Comparison of ENCODE assay signal across 8 mouse cellular contexts in the genomic region with DNA sequence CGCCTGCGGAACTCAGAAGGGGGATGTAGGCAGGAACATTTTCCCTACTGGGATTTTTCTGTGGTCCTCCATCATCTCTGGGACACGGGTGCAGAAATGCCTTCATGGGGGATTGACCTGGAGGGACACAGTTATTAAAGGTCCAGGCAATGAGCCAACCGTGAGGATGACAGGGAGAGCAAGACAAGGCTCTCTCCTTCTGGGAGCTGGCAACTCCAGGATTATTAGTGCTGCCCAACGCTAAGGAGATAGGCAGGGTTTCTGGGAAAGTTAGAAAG. TPM values are rescaled to one million over a fixed set of nuclear protein-coding genes. Genes with fewer than 3 reads are reported as not detected.
DNase-seq lines count a peak whose midpoint lies in the region; ATAC-seq and TF ChIP-seq lines count a peak whose summit lies in the region.
"Had no signal": no experiment of that assay in that cellular context is flagged by ENCODE, and none has a peak within 500 bp of the region (broad histone marks: within the 10 kb centered on the region; RNA-seq: fewer than 3 reads in every experiment).

No protein-coding gene starts in this region.

- peak overlapping the region; percentile 79 for H3K4me3 ChIP-seq in lung, embryonic 15.5 days
- peak overlapping the region; percentile 88 for H3K4me3 ChIP-seq in embryonic facial prominence, embryonic 14.5 days (ENCODE audit: low read depth, low read length)
- peak overlapping the region; percentile 87 for H3K4me3 ChIP-seq in limb, embryonic 14.5 days (replicated peaks; ENCODE audit: low read length)
- H3K4me3 ChIP-seq in stomach, embryonic 16.5 days (replicated peaks; ENCODE audit: low read length) = peak overlapping the region; percentile 86

- H3K36me3 ChIP-seq in lung, embryonic 15.5 days = no peaks in the 10 kb centered on the region
- no peaks in the 10 kb centered on the region for H3K36me3 ChIP-seq in embryonic facial prominence, embryonic 14.5 days (ENCODE audit: control insufficient read depth, insufficient read depth, low read length)
- no peaks in the 10 kb centered on the region for H3K36me3 ChIP-seq in limb, embryonic 14.5 days (ENCODE audit: control insufficient read depth, insufficient read depth, low read length)
- no peaks in the 10 kb centered on the region for H3K36me3 ChIP-seq in stomach, embryonic 16.5 days (ENCODE audit: control insufficient read depth, insufficient read depth, low read length)

- peak overlapping the region; percentile 74; the same call in 1 of the 2 replicates for H3K27ac ChIP-seq in lung, embryonic 15.5 days
- peak overlapping the region; percentile 86; the same call in 1 of the 2 replicates for H3K27ac ChIP-seq in embryonic facial prominence, embryonic 14.5 days (replicated peaks; ENCODE audit: low read depth, low read length)
- no peak overlapping the region for H3K27ac ChIP-seq in limb, embryonic 14.5 days (replicated peaks; ENCODE audit: low read depth, low read length)
- peak overlapping the region; percentile 91 for H3K27ac ChIP-seq in stomach, embryonic 16.5 days (ENCODE audit: low read length)

- H3K4me1 ChIP-seq in lung, embryonic 15.5 days = peaks cover 48% of the 10 kb centered on the region
- H3K4me1 ChIP-seq in embryonic facial prominence, embryonic 14.5 days (ENCODE audit: control insufficient read depth, insufficient read depth, low read length) = peaks cover 22% of the 10 kb centered on the region
- peaks cover 29% of the 10 kb centered on the region for H3K4me1 ChIP-seq in limb, embryonic 14.5 days (ENCODE audit: control insufficient read depth, insufficient read depth, low read length)
- H3K4me1 ChIP-seq in stomach, embryonic 16.5 days (ENCODE audit: control insufficient read depth, insufficient read depth, low read length) = peaks cover 41% of the 10 kb centered on the region

- 10% methylated on average over 5 of the region's 5 CpGs for WGBS in lung, embryonic 15.5 days
- WGBS in embryonic facial prominence, embryonic 14.5 days = under 1% methylated on average over 5 of the region's 5 CpGs
- WGBS in limb, embryonic 14.5 days = 4% methylated on average over 5 of the region's 5 CpGs
- WGBS in stomach, embryonic 16.5 days = 5% methylated on average over 5 of the region's 5 CpGs

- no peaks in the 10 kb centered on the region for H3K9me3 ChIP-seq in lung, embryonic 15.5 days
- H3K9me3 ChIP-seq in embryonic facial prominence, embryonic 14.5 days (ENCODE audit: control insufficient read depth, low read length) = no peaks in the 10 kb centered on the region
- H3K9me3 ChIP-seq in limb, embryonic 14.5 days (ENCODE audit: control insufficient read depth, low read length) = no peaks in the 10 kb centered on the region
- H3K9me3 ChIP-seq in stomach, embryonic 16.5 days (replicated peaks; ENCODE audit: control insufficient read depth, low read length) = no peaks in the 10 kb centered on the region

- H3K27me3 ChIP-seq in lung, embryonic 15.5 days = peaks cover 3% of the 10 kb centered on the region; the same call in 1 of the 2 replicates
- H3K27me3 ChIP-seq in embryonic facial prominence, embryonic 14.5 days (replicated peaks; ENCODE audit: control insufficient read depth, insufficient read depth, low read length) = no peaks in the 10 kb centered on the region
- H3K27me3 ChIP-seq in limb, embryonic 14.5 days (ENCODE audit: control insufficient read depth, insufficient read depth, low read length) = no peaks in the 10 kb centered on the region
- H3K27me3 ChIP-seq in stomach, embryonic 16.5 days (ENCODE audit: control insufficient read depth, insufficient read depth, low read length) = no peaks in the 10 kb centered on the region

- H3K9ac ChIP-seq in lung, embryonic 15.5 days = peak overlapping the region; percentile 73
- peak overlapping the region; percentile 92 for H3K9ac ChIP-seq in embryonic facial prominence, embryonic 14.5 days (ENCODE audit: low read depth, low read length)
- peak overlapping the region; percentile 91 for H3K9ac ChIP-seq in limb, embryonic 14.5 days (ENCODE audit: low read depth, low read length, severe bottlenecking)
- H3K9ac ChIP-seq in stomach, embryonic 16.5 days (ENCODE audit: low read length) = peak overlapping the region; percentile 98

- no peak for ATAC-seq in lung, embryonic 15.5 days (ENCODE audit: borderline replicate concordance, extremely low read depth, low FRiP score, low TSS enrichment)
- no peak for ATAC-seq in embryonic facial prominence, embryonic 14.5 days (ENCODE audit: low read depth)
- no peak for ATAC-seq in limb, embryonic 14.5 days (ENCODE audit: low FRiP score, low read depth)
- no peak for ATAC-seq in stomach, embryonic 16.5 days (ENCODE audit: insufficient read depth, low FRiP score)

- TF ChIP-seq POLR2A in limb, embryonic 14.5 days (IDR thresholded peaks at IDR 0.05; ENCODE audit: borderline replicate concordance, extremely low read depth, insufficient read depth, insufficient read length) = no peak

- H3K4me2 ChIP-seq in lung, embryonic 15.5 days = peak overlapping the region; percentile 96
- peak overlapping the region; percentile 61 for H3K4me2 ChIP-seq in embryonic facial prominence, embryonic 14.5 days (ENCODE audit: low read depth, low read length)
- peak overlapping the region; percentile 62 for H3K4me2 ChIP-seq in limb, embryonic 14.5 days (replicated peaks; ENCODE audit: low read depth, low read length, severe bottlenecking)
- H3K4me2 ChIP-seq in stomach, embryonic 16.5 days (ENCODE audit: low read depth, low read length) = peak overlapping the region; percentile 78

- no peak for DNase-seq in lung, adult 18-20 months
- DNase-seq in embryonic facial prominence, embryonic 14.5 days (ENCODE audit: low spot score) = no peak
- no peak for DNase-seq in limb, embryonic 14.5 days (ENCODE audit: low spot score)
- no peak for DNase-seq in layer of hippocampus, adult 9-10 months (ENCODE audit: low spot score)
- no peak for DNase-seq in frontal cortex, postnatal 25 days (ENCODE audit: low spot score in 2 of 2)
- DNase-seq: lung, postnatal 4 days had no signal

RNA-seq across cellular contexts. Expression of a gene that starts 1.0 kb away (rescaled TPM):
- polyA plus RNA-seq in lung, embryonic 15.5 days (2015; fragmentation: Nextera tagmentation; extraction: Ambion mirVana) = 4.9 and 5.2 TPM in 2 replicates
- 7.3 and 7.8 TPM in 2 replicates for polyA plus RNA-seq in embryonic facial prominence, embryonic 14.5 days (2014; fragmentation: Nextera tagmentation; extraction: Ambion mirVana)
- polyA plus RNA-seq in limb, embryonic 14.5 days (2012; rRNA removed) = 18.1 and 23.9 TPM in 2 replicates
- 6.7 and 8.0 TPM in 2 replicates for polyA plus RNA-seq in limb, embryonic 14.5 days (2014; fragmentation: Nextera tagmentation; extraction: Ambion mirVana)
- polyA plus RNA-seq in stomach, embryonic 16.5 days (2015; fragmentation: Nextera tagmentation; extraction: Ambion mirVana) = 8.7 and 10.5 TPM in 2 replicates

RNA-seq across cellular contexts. Expression of a gene that starts 41.6 kb away (rescaled TPM):
- polyA plus RNA-seq in lung, embryonic 15.5 days (2015; fragmentation: Nextera tagmentation; extraction: Ambion mirVana) = 33.0 and 34.6 TPM in 2 replicates
- 27.6 and 36.3 TPM in 2 replicates for polyA plus RNA-seq in embryonic facial prominence, embryonic 14.5 days (2014; fragmentation: Nextera tagmentation; extraction: Ambion mirVana)
- 43.1 and 56.5 TPM in 2 replicates for polyA plus RNA-seq in limb, embryonic 14.5 days (2012; rRNA removed)
- polyA plus RNA-seq in limb, embryonic 14.5 days (2014; fragmentation: Nextera tagmentation; extraction: Ambion mirVana) = 34.6 and 39.4 TPM in 2 replicates
- polyA plus RNA-seq in stomach, embryonic 16.5 days (2015; fragmentation: Nextera tagmentation; extraction: Ambion mirVana) = 29.3 and 35.6 TPM in 2 replicates

RNA-seq across cellular contexts. Expression of a gene that starts 59.3 kb away (rescaled TPM):
- polyA plus RNA-seq in lung, embryonic 15.5 days (2015; fragmentation: Nextera tagmentation; extraction: Ambion mirVana) = 28.4 and 28.9 TPM in 2 replicates
- 27.9 and 30.0 TPM in 2 replicates for polyA plus RNA-seq in embryonic facial prominence, embryonic 14.5 days (2014; fragmentation: Nextera tagmentation; extraction: Ambion mirVana)
- polyA plus RNA-seq in limb, embryonic 14.5 days (2012; rRNA removed) = 13.3 and 14.0 TPM in 2 replicates
- polyA plus RNA-seq in limb, embryonic 14.5 days (2014; fragmentation: Nextera tagmentation; extraction: Ambion mirVana) = 29.9 and 32.7 TPM in 2 replicates
- polyA plus RNA-seq in stomach, embryonic 16.5 days (2015; fragmentation: Nextera tagmentation; extraction: Ambion mirVana) = 29.3 and 30.4 TPM in 2 replicates
